ENCODE assay signal across 14 mouse cellular contexts in genomic region chr11:44508876-44509275, GRCm38 (mm10). TPM values are rescaled to one million over a fixed set of nuclear protein-coding genes. Genes with fewer than 3 reads are reported as not detected.
A peak's percentile ranks its signal among the peaks of the same experiment; 100 is the strongest.
DNase-seq lines count a peak whose midpoint lies in the region; ATAC-seq lines count a peak whose summit lies in the region.
"Had no signal": no experiment of that assay in that cellular context is flagged by ENCODE, and none has a peak within 500 bp of the region (broad histone marks: within the 10 kb centered on the region; RNA-seq: fewer than 3 reads in every experiment).

No protein-coding gene starts in this region.

- H3K9ac ChIP-seq in kidney, embryonic 15.5 days: no peak overlapping the region
- peak overlapping the region; percentile 54 for H3K9ac ChIP-seq in liver, embryonic 15.5 days
- H3K9ac ChIP-seq in stomach, embryonic 16.5 days (ENCODE audit: low read length): no peak overlapping the region
- H3K9ac ChIP-seq: embryonic facial prominence, embryonic 15.5 days had no signal

- no peak overlapping the region for H3K4me2 ChIP-seq in kidney, embryonic 15.5 days
- H3K4me2 ChIP-seq in liver, embryonic 15.5 days: peak overlapping the region; percentile 65
- H3K4me2 ChIP-seq in stomach, embryonic 16.5 days (ENCODE audit: low read depth, low read length): no peak overlapping the region
- H3K4me2 ChIP-seq: embryonic facial prominence, embryonic 15.5 days had no signal

- no peaks in the 10 kb centered on the region for H3K36me3 ChIP-seq in kidney, embryonic 15.5 days
- no peaks in the 10 kb centered on the region for H3K36me3 ChIP-seq in liver, embryonic 15.5 days (replicated peaks)
- H3K36me3 ChIP-seq in stomach, embryonic 16.5 days (ENCODE audit: control insufficient read depth, insufficient read depth, low read length): no peaks in the 10 kb centered on the region
- H3K36me3 ChIP-seq in limb, embryonic 10.5 days: no peaks in the 10 kb centered on the region
- H3K36me3 ChIP-seq: embryonic facial prominence, embryonic 15.5 days had no signal

- no peak for DNase-seq in kidney, adult 18-20 months
- no peak for DNase-seq in limb, embryonic 10.5 days (ENCODE audit: low spot score)
- DNase-seq in kidney, adult 11 months: no peak
- DNase-seq in embryo, embryonic 9.5 days (ENCODE audit: extremely low spot score): no peak
- DNase-seq: cerebellum, postnatal 36 days; kidney, postnatal 14 days; lung, postnatal 4 days had no signal

- ATAC-seq in kidney, embryonic 15.5 days (replicated peaks; ENCODE audit: low FRiP score): peak; percentile 76
- peak; percentile 65 for ATAC-seq in common myeloid progenitor, adult 5-6 weeks (replicated peaks; ENCODE audit: low read depth, poor library complexity, severe bottlenecking)
- ATAC-seq in liver, embryonic 15.5 days (ENCODE audit: insufficient read depth): peak; percentile 87
- ATAC-seq in stomach, embryonic 16.5 days (ENCODE audit: insufficient read depth, low FRiP score): peak; percentile 68
- ATAC-seq: CD4-positive, CD25-positive, alpha-beta regulatory T cell, adult 4 months; hindbrain, embryonic 16.5 days had no signal

- 73% methylated on average over 4 of the region's 4 CpGs for whole genome bisulfite sequencing in kidney, embryonic 15.5 days
- 16% methylated on average over 4 of the region's 4 CpGs for whole genome bisulfite sequencing in liver, embryonic 15.5 days (ENCODE audit: insufficient replicate concordance)
- 41% methylated on average over 4 of the region's 4 CpGs for WGBS in stomach, embryonic 16.5 days
- WGBS in limb, embryonic 10.5 days: 68% methylated on average over 4 of the region's 4 CpGs

- no peaks in the 10 kb centered on the region for H3K27me3 ChIP-seq in kidney, embryonic 15.5 days
- H3K27me3 ChIP-seq in liver, embryonic 15.5 days: no peaks in the 10 kb centered on the region
- H3K27me3 ChIP-seq in stomach, embryonic 16.5 days (ENCODE audit: control insufficient read depth, insufficient read depth, low read length): no peaks in the 10 kb centered on the region
- no peaks in the 10 kb centered on the region for H3K27me3 ChIP-seq in limb, embryonic 10.5 days (ENCODE audit: low read depth, poor library complexity, severe bottlenecking)
- H3K27me3 ChIP-seq: embryonic facial prominence, embryonic 15.5 days had no signal

- H3K9me3 ChIP-seq in kidney, embryonic 15.5 days (replicated peaks): no peaks in the 10 kb centered on the region
- H3K9me3 ChIP-seq in liver, embryonic 15.5 days (replicated peaks): no peaks in the 10 kb centered on the region
- H3K9me3 ChIP-seq in stomach, embryonic 16.5 days (replicated peaks; ENCODE audit: control insufficient read depth, low read length): no peaks in the 10 kb centered on the region
- H3K9me3 ChIP-seq in limb, embryonic 10.5 days (replicated peaks): no peaks in the 10 kb centered on the region
- H3K9me3 ChIP-seq: embryonic facial prominence, embryonic 15.5 days had no signal

- H3K4me1 ChIP-seq in kidney, embryonic 15.5 days: no peaks in the 10 kb centered on the region; the same call in 1 of the 2 replicates
- peaks cover 74% of the 10 kb centered on the region for H3K4me1 ChIP-seq in liver, embryonic 15.5 days (replicated peaks)
- no peaks in the 10 kb centered on the region; the same call in 1 of the 2 replicates for H3K4me1 ChIP-seq in stomach, embryonic 16.5 days (ENCODE audit: control insufficient read depth, insufficient read depth, low read length)
- no peaks in the 10 kb centered on the region for H3K4me1 ChIP-seq in limb, embryonic 10.5 days
- H3K4me1 ChIP-seq: embryonic facial prominence, embryonic 15.5 days had no signal

- H3K4me3 ChIP-seq in kidney, embryonic 15.5 days (replicated peaks): no peak overlapping the region
- peak overlapping the region; percentile 38 for H3K4me3 ChIP-seq in liver, embryonic 15.5 days (replicated peaks)
- H3K4me3 ChIP-seq in stomach, embryonic 16.5 days (replicated peaks; ENCODE audit: low read length): no peak overlapping the region
- H3K4me3 ChIP-seq in limb, embryonic 10.5 days: no peak overlapping the region
- H3K4me3 ChIP-seq: embryonic facial prominence, embryonic 15.5 days had no signal

- H3K27ac ChIP-seq in kidney, embryonic 15.5 days: no peak overlapping the region
- H3K27ac ChIP-seq in liver, embryonic 15.5 days (replicated peaks): peak overlapping the region; percentile 99
- H3K27ac ChIP-seq in stomach, embryonic 16.5 days (ENCODE audit: low read length): no peak overlapping the region
- no peak overlapping the region for H3K27ac ChIP-seq in limb, embryonic 10.5 days
- H3K27ac ChIP-seq: embryonic facial prominence, embryonic 15.5 days had no signal

RNA-seq across cellular contexts. Expression of gene Rnf145, which starts 9.9 kb away (rescaled TPM):
- polyA plus RNA-seq in kidney, embryonic 15.5 days (2015; fragmentation: Nextera tagmentation; extraction: Ambion mirVana): 65.2 and 65.3 TPM in 2 replicates
- total RNA-seq in common myeloid progenitor, adult 5-6 weeks (2017): 29.1 and 42.5 TPM in 2 replicates
- polyA plus RNA-seq in liver, embryonic 15.5 days (2015; fragmentation: Nextera tagmentation; extraction: Ambion mirVana): 53.5 and 59.8 TPM in 2 replicates
- polyA plus RNA-seq in stomach, embryonic 16.5 days (2015; fragmentation: Nextera tagmentation; extraction: Ambion mirVana): 43.1 and 44.3 TPM in 2 replicates
- polyA plus RNA-seq in limb, embryonic 10.5 days (2016; fragmentation: Nextera tagmentation; extraction: Ambion mirVana): 76.7 and 89.2 TPM in 2 replicates

RNA-seq across cellular contexts. Expression of gene Ublcp1, which starts 38.6 kb away (rescaled TPM):
- 58.3 and 60.5 TPM in 2 replicates for polyA plus RNA-seq in kidney, embryonic 15.5 days (2015; fragmentation: Nextera tagmentation; extraction: Ambion mirVana)
- total RNA-seq in common myeloid progenitor, adult 5-6 weeks (2017): 17.4 and 30.9 TPM in 2 replicates
- 42.5 and 42.9 TPM in 2 replicates for polyA plus RNA-seq in liver, embryonic 15.5 days (2015; fragmentation: Nextera tagmentation; extraction: Ambion mirVana)
- polyA plus RNA-seq in stomach, embryonic 16.5 days (2015; fragmentation: Nextera tagmentation; extraction: Ambion mirVana): 51.9 and 53.2 TPM in 2 replicates
- 75.3 and 84.8 TPM in 2 replicates for polyA plus RNA-seq in limb, embryonic 10.5 days (2016; fragmentation: Nextera tagmentation; extraction: Ambion mirVana)
